Mouse (Mus musculus): ENCODE data around the gene Golgb1. TPM values are rescaled to one million over a fixed set of nuclear protein-coding genes. Genes with fewer than 3 reads are reported as not detected.
"Not testable (repeated sequence)": the region's sequence is repeated elsewhere in the genome, so short reads cannot be mapped to it uniquely, and the experiment has no call there.

Golgb1 gene
- 56.4 and 67.1 TPM in 2 replicates for polyA plus RNA-seq (2016; fragmentation: Nextera tagmentation; extraction: Ambion mirVana)

DNA sequence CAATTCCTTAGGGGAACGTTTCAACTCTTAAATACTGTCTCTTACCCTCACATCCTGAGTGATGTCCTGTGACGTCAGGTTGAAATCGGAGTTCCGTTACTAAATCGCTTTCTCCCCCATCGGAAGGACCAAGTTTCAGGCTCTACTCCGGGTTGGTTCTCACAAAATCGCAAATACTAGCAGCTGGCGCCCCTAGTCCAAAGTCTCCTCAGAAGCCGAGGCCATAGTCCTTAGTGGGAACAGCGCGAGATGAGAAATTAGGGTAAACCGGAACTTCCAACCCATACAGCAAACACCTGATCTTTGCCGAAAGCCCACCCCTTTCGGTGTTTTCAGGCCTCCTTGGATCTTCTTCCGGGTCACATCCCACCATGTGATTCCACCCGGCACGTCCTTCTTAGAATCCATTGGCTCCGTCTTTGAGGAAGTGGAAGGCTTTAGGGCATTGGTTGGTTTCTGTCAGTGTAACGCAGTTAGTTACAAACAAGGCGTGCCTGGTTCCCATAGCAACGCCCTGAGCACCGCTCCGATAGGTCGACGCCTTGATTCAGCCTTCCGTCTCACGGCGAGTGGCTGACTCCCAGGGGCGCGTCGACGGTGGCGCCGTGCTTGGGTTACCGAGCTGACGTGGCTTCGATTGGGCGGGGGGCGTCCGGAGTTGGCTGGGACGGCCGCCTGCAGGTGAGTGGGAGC is at the start of gene Golgb1, which contains the start of gene Eaf2:
Gene Golgb1, plus strand, starts transcription at position 558 of the 693 bp plus-strand sequence.
Gene Eaf2, minus strand, starts transcription at position 421 of the 693 bp plus-strand sequence.
- under 1% methylated on average over 43 of the region's 43 CpGs for WGBS
- H3K9me3 ChIP-seq, result no peaks in the 10 kb centered on the region
- peak; percentile 99 for DNase-seq (ENCODE audit: low spot score)
- peak within 1 kb of the TSS; percentile 97 for H3K4me3 ChIP-seq
- no peaks in the 10 kb centered on the region for H3K27me3 ChIP-seq (ENCODE audit: insufficient read depth, poor library complexity, severe bottlenecking)
- peaks cover 18% of the 10 kb centered on the region for H3K36me3 ChIP-seq
- H3K27ac ChIP-seq, result peak within 1 kb of the TSS; percentile 93
- H3K4me1 ChIP-seq, result peaks cover 13% of the 10 kb centered on the region

DNA sequence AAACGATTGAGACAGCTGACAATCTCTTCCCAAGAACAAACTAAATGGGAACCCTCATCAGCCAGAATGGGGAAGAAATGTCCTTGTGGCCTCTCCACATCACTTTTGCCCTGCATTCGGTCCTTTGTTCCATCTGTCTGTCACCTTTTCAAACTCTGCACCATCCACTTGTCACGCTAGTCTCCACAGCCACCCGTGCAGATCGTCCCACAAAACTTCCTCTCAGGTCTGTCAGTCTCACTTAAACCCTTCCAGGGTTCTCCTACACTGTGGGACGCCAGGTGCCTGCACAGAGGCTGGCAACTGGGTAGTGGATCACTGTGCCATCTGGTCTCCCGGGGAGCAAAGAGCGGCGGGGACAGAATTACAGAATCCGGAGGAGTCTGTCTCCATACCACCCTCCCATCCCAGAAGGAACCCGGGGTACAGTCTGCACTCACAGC is 47.3 kb upstream of the Golgb1 start:
- 3% methylated on average over 11 of the region's 11 CpGs for WGBS

DNA sequence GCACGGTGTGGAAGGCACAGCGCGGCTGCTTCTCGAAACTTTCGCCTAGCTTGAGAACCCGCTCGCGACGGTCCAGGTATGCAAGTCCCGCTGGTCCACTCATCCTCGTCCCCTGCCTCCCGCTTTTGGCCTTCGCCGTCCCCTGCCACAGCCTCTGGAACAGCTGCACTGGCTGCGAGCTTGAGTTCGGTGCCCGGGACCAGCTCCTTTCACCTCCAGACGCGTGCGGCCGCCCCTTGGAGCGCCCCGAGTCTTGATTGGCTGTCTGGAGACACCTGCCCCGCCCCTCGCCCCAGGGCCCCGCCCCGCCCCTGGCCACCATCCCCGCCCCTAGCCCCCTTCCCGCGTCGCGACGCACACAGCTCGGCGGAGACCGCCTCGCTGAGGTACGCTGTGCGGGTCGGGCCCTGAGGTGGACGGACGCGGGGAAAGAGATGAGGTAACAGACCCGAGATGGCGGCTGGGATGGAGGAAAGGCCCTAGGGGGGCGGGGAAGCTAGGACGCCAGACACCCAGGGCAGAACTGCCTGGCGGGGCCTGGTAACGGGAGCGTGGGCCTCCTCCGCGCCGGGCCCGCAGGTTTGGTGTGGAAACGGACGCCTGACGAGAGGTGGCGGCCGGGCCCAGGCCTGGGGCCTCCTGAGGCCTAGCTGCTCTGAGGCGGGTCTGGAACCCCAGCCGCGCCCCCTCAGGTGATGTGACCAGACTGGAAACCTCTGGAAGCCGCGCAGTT is 46.7 kb upstream of the Golgb1 start, which contains the start of gene Iqcb1:
Gene Iqcb1, plus strand, starts transcription at position 332 of the 733 bp plus-strand sequence.
- peak within 1 kb of the TSS; percentile 93 for H3K27ac ChIP-seq
- H3K36me3 ChIP-seq, result no peaks in the 10 kb centered on the region
- WGBS, result under 1% methylated on average over 64 of the region's 64 CpGs
- peak within 1 kb of the TSS; percentile 91 for H3K4me3 ChIP-seq
- DNase-seq (ENCODE audit: low spot score), result peak; percentile 94
- H3K27me3 ChIP-seq (ENCODE audit: insufficient read depth, poor library complexity, severe bottlenecking), result no peaks in the 10 kb centered on the region
- H3K4me1 ChIP-seq, result peaks cover 9% of the 10 kb centered on the region; the same call in 1 of the 2 replicates
- no peaks in the 10 kb centered on the region for H3K9me3 ChIP-seq

More for the DNA sequence above, 47.3 kb upstream of the Golgb1 start:
- peaks cover 9% of the 10 kb centered on the region; the same call in 1 of the 2 replicates for H3K4me1 ChIP-seq
- no peaks in the 10 kb centered on the region for H3K9me3 ChIP-seq
- H3K4me3 ChIP-seq, result peak overlapping the region; percentile 91
- no peaks in the 10 kb centered on the region for H3K27me3 ChIP-seq (ENCODE audit: insufficient read depth, poor library complexity, severe bottlenecking)
- H3K36me3 ChIP-seq, result no peaks in the 10 kb centered on the region
- H3K27ac ChIP-seq, result peak overlapping the region; percentile 93
- no peak for DNase-seq (ENCODE audit: low spot score)

DNA sequence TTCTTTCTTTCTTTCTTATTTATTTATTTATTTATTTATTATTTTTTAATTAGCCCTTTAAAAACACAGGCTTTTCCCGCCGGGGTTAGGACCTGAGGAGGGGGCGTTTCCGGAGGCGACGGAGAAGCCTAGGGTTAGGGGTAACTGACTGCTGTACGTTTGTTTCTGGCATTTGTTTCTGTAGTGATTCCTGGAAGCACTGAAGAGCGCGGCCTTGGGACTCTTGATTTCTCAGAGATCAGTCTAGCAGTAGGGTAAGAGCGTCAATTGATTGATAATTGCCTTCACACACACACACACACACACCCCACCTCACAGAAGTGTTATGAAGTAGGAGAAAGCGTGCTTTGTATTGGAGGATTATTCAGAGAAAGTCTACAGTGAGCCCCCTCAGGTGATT is 46.1 kb upstream of the Golgb1 start:
- H3K27ac ChIP-seq, result peak overlapping the region; percentile 93
- no peaks in the 10 kb centered on the region for H3K36me3 ChIP-seq
- peak overlapping the region; percentile 91 for H3K4me3 ChIP-seq
- no peak for DNase-seq (ENCODE audit: low spot score)
- 7% methylated on average over 11 of the region's 11 CpGs for WGBS
- no peaks in the 10 kb centered on the region for H3K9me3 ChIP-seq
- H3K27me3 ChIP-seq (ENCODE audit: insufficient read depth, poor library complexity, severe bottlenecking), result no peaks in the 10 kb centered on the region
- peaks cover 9% of the 10 kb centered on the region; the same call in 1 of the 2 replicates for H3K4me1 ChIP-seq

DNA sequence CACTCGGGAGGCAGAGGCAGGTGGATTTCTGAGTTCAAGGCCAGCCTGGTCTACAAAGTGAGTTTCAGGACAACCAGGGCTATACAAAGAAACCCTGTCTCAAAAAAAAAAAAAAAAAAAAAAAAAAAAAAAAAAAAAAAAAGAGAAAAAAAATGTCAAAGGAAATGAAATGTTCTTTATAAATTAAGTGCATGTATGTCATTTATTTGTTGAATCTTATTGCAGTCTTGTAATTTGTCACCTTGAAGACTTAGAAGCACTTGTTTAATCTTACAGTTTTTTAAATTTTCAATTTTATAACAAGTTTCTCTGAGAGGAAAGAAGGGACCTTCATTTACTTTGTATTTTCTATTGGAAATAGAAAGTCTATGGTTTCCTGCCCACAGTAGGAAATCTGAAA is 28.0 kb upstream of the Golgb1 start:
- H3K36me3 ChIP-seq, result peaks cover 33% of the 10 kb centered on the region
- 93% methylated on average over 1 of the region's 1 CpGs for WGBS
- not testable (repeated sequence) for DNase-seq (ENCODE audit: low spot score); H3K9me3 ChIP-seq; H3K4me1 ChIP-seq; H3K4me3 ChIP-seq; H3K27me3 ChIP-seq (ENCODE audit: insufficient read depth, poor library complexity, severe bottlenecking); H3K27ac ChIP-seq

DNA sequence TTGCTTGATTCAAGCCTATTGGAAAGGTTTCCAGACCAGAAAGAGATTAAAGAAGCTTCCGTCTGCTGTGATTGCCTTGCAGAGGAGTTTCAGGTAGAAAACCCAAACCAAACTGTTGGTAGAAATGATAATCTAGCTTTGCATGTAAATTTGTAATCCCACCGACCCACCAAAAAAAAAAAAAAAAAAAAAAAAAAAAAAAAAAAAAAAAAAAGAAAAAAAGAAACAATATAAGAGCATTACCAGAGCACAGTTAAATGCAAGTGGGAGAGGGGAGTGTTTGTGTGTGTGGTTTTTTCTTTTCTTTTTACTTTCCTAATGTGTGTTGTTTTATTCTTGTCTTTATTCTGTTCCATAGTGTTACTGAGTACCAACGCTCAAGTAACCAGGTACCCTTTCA is 23.7 kb upstream of the Golgb1 start:
- Histone ChIP-seq H3K4me3 (no peak overlapping the region), H3K27ac (no peak overlapping the region), H3K36me3 (peaks cover 38% of the 10 kb centered on the region), H3K27me3 (ENCODE audit: insufficient read depth, poor library complexity, severe bottlenecking) (no peaks in the 10 kb centered on the region), H3K4me1 (no peaks in the 10 kb centered on the region), H3K9me3 (no peaks in the 10 kb centered on the region)
- WGBS, result 91% methylated on average over 3 of the region's 3 CpGs
- no peak for DNase-seq (ENCODE audit: low spot score)

DNA sequence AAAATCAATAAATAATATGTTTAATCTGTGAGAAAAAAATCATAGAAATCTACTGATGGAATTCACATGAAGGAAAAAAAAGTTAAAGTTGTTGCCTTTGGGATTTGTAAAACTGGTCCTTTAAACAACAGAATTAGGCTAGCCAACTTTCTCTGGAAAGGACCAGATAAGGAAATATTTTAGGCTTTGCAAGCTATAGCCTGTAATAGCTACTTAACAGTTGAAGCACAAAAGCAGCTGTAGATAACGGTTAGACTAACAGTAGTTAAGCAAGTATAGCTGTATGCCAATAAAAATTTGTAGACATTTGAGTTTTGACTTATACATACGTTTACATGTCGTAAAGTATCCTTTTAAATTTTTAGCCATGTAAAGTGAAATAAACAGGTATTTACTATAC is 11.4 kb upstream of the Golgb1 start:
- Histone ChIP-seq H3K9me3 (no peaks in the 10 kb centered on the region), H3K4me3 (no peak overlapping the region), H3K4me1 (no peaks in the 10 kb centered on the region), H3K27me3 (ENCODE audit: insufficient read depth, poor library complexity, severe bottlenecking) (no peaks in the 10 kb centered on the region), H3K36me3 (peaks cover 38% of the 10 kb centered on the region), H3K27ac (no peak overlapping the region)
- 88% methylated on average over 3 of the region's 3 CpGs for WGBS
- no peak for DNase-seq (ENCODE audit: low spot score)

DNA sequence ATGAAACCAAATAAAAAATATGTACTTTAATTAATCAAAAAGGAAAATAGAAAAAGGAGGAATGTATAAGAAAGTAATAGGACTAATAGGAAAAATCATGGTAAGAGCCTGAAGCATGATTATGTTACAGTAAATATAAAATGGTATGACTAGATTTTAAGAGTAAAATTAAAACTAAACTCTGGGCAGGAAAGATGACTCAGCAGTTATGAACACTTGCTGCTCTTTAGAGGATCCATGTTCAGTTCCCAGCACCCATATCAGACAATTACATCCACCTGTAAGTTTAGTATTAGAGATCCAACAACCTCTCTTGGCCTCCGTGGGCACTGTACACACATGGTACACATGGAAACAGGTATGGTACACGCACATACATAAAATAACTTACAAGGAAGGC is 5.5 kb upstream of the Golgb1 start:
- WGBS, result 96% methylated on average over 2 of the region's 2 CpGs
- Histone ChIP-seq H3K27ac (no peak overlapping the region), H3K4me1 (peaks cover 5% of the 10 kb centered on the region), H3K4me3 (no peak overlapping the region), H3K36me3 (peaks cover 50% of the 10 kb centered on the region), H3K9me3 (no peaks in the 10 kb centered on the region), H3K27me3 (ENCODE audit: insufficient read depth, poor library complexity, severe bottlenecking) (no peaks in the 10 kb centered on the region)
- no peak for DNase-seq (ENCODE audit: low spot score)

DNA sequence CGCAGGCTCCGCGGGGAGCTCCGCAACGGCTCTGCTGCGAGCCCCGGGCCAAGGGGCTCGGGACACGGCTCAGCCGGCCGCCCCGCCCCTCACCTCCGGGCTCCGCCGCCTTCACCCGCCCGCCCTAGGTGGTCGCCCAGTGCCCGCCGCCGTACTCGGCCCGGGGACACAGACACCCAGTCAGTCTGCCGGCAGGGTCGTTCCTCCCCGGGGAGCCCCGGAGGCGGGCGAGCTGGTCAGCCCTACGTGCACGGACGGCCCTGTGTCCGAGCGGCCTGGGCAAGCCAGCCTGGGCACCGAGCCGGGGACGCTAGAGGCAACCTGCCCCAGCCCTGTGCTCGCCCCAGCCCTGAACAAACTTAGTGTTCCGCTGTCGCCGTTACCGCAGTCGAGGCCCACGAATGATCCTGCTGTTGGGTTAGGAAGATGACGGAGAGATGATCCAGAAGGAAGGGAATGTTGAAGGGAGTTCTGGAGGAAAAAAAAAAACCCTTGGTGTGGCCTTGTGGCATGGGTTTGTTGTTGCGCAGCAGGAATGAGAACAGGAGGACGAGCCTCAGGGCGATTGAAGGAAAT is 424 bp downstream of the Golgb1 start:
- Histone ChIP-seq H3K4me1 (peaks cover 13% of the 10 kb centered on the region), H3K36me3 (peaks cover 18% of the 10 kb centered on the region), H3K4me3 (peak overlapping the region; percentile 97), H3K27me3 (ENCODE audit: insufficient read depth, poor library complexity, severe bottlenecking) (no peaks in the 10 kb centered on the region), H3K9me3 (no peaks in the 10 kb centered on the region), H3K27ac (peak overlapping the region; percentile 93)
- DNase-seq (ENCODE audit: low spot score), result no peak
- under 1% methylated on average over 48 of the region's 48 CpGs for WGBS

DNA sequence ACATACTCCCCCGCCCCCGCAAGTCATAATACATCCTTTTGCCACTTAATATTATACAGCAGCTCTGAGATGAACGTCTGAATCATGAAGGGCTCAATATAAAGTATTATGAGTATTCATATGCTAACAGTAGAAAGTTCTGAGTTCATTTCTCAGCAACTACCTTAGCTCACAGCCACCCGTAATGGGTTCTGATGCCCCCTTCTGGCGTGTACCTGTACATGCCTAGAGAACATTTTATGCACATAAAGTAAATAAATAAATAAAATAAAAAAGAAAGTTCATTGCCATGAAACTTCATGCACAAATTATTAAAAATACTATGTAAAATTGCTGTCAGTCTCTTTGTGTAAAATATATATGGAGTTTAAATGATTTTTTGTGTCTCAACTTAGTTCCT is 2.4 kb downstream of the Golgb1 start:
- no peaks in the 10 kb centered on the region for H3K9me3 ChIP-seq
- no peak overlapping the region for H3K4me3 ChIP-seq
- no peak for DNase-seq (ENCODE audit: low spot score)
- WGBS, result 77% methylated on average over 5 of the region's 5 CpGs
- H3K36me3 ChIP-seq, result peaks cover 1% of the 10 kb centered on the region
- no peak overlapping the region for H3K27ac ChIP-seq
- no peaks in the 10 kb centered on the region for H3K27me3 ChIP-seq (ENCODE audit: insufficient read depth, poor library complexity, severe bottlenecking)
- H3K4me1 ChIP-seq, result peaks cover 13% of the 10 kb centered on the region

DNA sequence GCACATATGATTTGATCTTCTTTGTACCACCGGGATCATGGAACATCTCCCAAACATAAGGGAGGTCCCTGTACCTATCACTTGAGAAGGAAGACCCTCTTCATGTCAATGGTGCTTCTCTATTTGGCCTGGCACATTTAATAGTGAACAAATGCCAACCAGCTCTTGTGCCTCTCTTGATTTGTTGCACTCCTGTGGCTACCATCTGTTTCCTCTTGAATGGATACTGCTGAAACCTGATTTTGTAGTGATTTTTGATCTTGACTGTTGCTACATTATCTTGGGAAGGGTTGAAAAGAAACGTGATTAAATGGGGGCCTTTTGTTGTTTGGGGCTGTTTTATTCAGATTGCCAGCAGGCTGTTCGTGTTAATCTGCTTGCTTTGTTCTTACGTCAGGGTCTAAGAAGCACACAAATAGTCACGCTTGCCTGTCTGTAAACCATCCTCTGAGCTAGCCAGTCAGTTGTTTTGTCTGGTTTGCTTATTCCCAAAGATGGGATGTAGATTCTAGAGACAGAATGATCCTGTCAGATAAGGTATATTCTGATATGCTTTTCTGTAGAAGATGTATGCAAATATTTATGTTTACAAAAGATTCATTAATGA is 7.9 kb downstream of the Golgb1 start:
- no peaks in the 10 kb centered on the region for H3K27me3 ChIP-seq (ENCODE audit: insufficient read depth, poor library complexity, severe bottlenecking)
- H3K4me3 ChIP-seq, result no peak overlapping the region
- no peaks in the 10 kb centered on the region for H3K9me3 ChIP-seq
- H3K27ac ChIP-seq, result no peak overlapping the region
- WGBS, result 76% methylated on average over 5 of the region's 5 CpGs
- no peak for DNase-seq (ENCODE audit: low spot score)
- peaks cover 8% of the 10 kb centered on the region; the same call in 1 of the 2 replicates for H3K4me1 ChIP-seq
- peaks cover 16% of the 10 kb centered on the region for H3K36me3 ChIP-seq

DNA sequence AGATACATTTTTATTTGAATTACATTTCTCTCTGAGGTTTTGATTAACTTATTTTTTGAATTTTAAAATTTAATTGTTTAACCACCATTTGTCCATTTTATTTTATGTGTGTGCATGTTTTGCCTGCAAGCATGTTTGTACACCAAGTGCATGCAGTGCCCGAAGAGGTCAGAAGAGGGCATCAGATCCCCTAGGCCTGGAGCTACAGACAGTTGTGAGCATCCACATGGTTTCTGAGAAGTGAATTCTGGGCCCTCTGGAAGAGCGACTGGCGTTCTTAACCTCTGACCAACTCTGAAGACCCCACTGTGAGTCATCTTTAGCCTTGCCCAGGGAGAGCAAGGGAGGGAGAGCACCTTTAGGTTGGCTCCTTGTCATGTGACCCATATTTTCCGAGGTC is 9.9 kb downstream of the Golgb1 start:
- Histone ChIP-seq H3K4me1 (no peaks in the 10 kb centered on the region), H3K4me3 (no peak overlapping the region), H3K27me3 (ENCODE audit: insufficient read depth, poor library complexity, severe bottlenecking) (no peaks in the 10 kb centered on the region), H3K36me3 (peaks cover 32% of the 10 kb centered on the region), H3K27ac (no peak overlapping the region), H3K9me3 (no peaks in the 10 kb centered on the region)
- 76% methylated on average over 4 of the region's 4 CpGs for WGBS
- DNase-seq (ENCODE audit: low spot score), result no peak

All from heart, embryonic 10.5 days (tissue).